Mouse (Mus musculus) adrenal gland, postnatal 0 days (tissue): Measurements from ENCODE around the gene Zdhhc16. TPM values are rescaled to one million over a fixed set of nuclear protein-coding genes. Genes with fewer than 3 reads are reported as not detected.

Experiments
- polyA plus RNA-seq: library from polyadenylated mRNA; unstranded; fragments of >200 nt; fragmentation: Nextera tagmentation; extraction: Ambion mirVana; gene quantifications from 2 replicates; pipeline ENCODE4 v1.2.1, GENCODE M21; 2015

Gene Zdhhc16
- polyA plus RNA-seq = 46.1 and 53.9 TPM in 2 replicates

DNA sequence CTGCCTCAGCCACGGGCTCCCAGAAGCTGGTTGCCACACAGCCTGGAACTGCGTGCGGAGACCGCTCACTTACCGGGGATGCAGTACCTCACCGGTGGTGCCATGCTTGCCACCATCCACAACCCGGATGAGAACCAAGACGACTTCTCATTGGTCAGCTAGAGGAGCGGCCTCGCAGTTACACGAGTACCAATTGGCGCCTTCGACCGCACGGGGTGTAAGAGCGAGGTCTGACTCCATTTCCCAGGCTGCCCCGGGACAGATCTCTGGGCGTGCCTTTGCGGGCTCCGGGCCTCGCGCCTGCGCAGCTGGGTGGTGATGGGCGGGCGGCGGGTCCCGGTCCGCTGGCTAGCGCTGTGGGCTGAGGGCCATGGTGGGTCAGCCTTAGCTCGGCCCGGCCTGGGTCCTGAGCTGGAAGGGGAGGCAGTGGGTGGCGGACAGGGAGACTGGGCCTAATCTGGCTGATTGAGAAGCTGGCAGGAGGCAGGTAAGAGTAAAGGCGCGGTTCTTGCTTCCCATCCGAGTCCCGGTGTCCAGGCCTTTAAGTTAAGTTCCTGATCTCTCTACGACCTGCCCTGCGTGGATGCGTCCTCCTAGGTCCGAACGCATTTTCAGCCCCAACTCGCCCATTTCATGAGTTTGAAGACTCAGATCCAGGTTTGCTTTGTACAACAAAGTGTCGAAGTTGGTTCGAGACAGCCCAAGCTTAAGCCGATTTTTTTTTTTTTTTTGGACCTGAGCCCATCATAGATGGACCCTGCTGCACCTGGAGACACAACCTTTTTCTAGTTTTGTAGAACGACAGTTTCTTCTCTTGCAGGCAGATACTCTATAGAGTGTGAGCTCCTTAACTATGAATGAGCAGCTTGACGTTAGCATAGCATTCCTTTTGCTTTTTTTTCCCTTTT lies at the start of gene Zdhhc16, which contains the start of gene Exosc1:
Zdhhc16 (plus strand) TSS at position 302 of the 908 bp plus-strand sequence.
Exosc1 (minus strand) TSS at position 245 of the 908 bp plus-strand sequence.

DNA sequence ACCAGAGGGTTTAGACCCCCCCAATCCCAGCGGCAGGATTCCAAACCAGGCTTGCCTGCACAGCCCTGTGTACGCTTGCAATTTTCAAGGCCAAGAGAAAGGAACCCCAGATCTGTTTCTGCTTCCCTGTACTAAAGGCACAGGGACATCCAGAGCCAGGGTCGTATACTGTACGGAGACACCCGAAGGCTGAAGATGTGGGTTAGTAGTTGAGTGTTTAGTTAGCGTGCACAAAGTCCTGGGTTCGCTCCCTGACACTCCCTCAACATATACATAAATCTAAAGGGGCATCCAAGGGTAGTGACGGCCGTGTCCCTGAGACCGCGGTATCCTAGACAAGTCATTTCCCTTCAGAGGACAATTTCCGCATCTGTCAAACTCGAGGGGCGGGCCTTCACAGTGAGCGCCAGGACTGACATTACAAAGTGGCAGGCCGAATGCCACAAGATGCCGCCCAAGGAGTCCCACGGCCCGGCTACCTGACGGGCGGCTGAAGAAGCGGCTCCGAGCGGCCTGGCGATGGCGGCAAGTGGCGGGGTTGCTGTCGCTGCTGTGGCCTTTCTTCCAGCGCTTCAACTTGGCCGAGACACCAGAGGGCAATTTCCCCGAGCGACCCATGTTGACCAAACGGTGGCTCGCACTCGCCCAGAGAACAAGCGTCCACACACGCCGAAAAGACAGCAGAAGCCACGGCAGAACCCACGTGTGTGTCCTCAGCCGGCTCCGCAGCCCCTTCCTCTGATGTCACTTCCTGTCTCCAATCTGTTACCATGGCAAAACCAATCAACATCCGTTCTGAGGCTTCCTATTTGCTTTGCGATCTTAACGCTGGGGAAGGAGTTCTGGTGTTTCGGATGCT lies 37.6 kb upstream of the Zdhhc16 start, which contains the start of gene Rrp12:
Rrp12 (minus strand) TSS at position 714 of the 859 bp plus-strand sequence.

DNA sequence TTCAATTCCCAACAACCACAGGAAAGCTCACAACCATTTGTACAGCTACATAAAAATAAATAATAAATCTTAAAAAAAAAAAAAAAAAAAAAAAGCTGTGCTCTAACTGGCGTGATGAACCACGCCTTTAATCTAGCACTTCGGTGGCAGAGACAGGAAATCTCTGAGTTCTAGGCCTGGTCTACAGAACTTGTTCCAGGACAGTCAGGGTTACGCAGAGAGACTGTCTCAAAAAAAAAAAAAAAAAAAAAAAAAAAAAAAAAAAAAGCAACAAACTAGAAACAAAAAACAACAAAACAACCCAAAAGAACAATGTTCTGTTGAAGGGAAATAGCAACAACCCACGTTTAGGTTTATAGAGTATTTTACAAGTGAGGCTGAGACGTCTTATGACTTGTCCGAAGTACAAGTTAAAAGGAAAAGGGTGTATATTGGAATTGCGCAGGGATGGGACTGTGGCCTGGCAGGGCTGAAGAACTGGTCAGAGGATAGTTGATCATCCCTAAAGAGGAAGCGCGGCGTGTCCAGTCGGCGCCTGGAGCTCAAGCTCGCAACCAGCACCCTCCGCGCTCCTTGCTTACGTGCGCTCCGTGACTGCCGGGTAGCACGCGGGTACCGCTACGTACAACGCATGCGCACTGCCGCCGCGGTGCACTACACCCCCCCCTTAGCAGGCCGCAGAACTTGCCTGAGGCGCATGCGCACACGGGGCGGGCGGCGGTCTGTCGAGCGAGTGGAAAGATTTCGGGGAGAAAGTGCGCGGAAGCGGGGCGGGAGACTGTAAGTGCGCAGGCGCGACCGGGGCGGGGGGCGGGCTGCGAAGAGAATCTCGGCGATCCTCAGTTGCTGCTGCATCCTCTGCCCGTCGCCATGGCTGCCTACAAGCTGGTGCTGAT lies 21.9 kb upstream of the Zdhhc16 start, which contains the start of gene Pgam1:
Pgam1 (plus strand) TSS at position 746 of the 896 bp plus-strand sequence.

DNA sequence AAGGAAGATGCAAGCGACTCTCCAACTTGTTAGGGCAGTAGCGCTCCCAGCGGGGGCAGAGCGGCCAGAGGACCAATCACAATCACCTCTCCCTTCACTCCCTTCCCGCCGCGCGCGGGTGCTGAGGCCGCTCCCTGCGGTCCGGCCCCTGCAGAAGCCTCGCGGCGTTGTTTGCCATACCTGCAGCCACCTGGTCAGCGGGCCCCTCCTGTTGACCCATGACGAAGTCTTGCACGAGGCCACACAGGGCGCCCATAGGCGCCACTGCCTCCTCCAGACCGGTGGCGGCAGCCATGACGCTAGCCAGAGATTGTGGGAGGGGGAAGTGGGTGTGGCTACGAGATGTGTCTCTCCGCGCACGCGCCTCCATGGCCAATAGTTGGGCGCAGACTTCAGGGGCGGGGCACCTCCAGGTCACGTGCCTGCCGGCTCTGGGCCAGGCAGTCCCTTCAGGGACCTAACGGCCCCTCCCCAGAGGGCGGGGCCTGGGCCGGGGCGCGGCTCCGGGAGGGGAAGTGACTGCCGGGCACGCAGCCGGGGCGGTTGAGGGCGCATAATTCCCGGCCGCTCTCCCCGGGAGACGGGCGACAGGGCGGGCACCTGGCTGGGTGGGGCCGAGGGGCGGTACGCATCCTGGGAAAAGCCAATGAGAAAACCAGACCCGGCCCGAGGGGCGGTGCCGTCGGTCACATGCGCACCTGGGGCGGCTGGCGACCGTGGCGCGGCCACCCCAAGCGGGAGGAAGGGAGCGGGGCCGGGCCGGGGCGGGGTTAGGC lies 47.7 kb downstream of the Zdhhc16 start, which contains the start of gene Mms19:
Mms19 (minus strand) TSS at position 339 of the 776 bp plus-strand sequence.

DNA sequence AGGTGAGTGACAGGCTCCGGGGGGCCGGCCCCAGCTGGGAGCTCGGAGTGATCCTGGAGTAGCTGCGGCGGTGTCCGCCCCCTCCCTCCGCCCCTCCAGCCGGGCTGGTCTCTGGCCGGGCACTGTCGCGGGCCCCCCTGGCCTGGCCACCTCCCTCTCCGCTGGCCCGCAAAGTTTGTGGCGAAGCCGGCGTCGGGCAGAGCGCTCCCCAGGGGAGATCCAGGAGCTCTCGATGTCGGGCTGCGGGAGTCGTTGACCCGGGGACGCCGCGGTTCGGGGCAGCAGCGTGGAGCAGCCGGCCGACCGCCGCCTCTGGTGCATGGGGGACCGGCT lies 48.3 kb downstream of the Zdhhc16 start, which contains the start of gene Ubtd1:
Ubtd1 (plus strand) TSS at position 169 of the 333 bp plus-strand sequence.

Other genes starting within 250 kb of the Zdhhc16 start
- gene Slit1, start 189.8 kb upstream of the Zdhhc16 start, polyA plus RNA-seq = 1.2 and 2.8 TPM in 2 replicates
- gene Arhgap19, start 131.4 kb upstream of the Zdhhc16 start, polyA plus RNA-seq = 5.1 and 5.2 TPM in 2 replicates
- gene Frat1, start 103.5 kb upstream of the Zdhhc16 start, polyA plus RNA-seq = 9.0 and 10.0 TPM in 2 replicates
- gene Frat2, start 85.3 kb upstream of the Zdhhc16 start, polyA plus RNA-seq = 5.9 and 6.0 TPM in 2 replicates
- gene Rrp12, start 37.3 kb upstream of the Zdhhc16 start, polyA plus RNA-seq = 3.3 and 4.6 TPM in 2 replicates
- 286 and 565 TPM in 2 replicates for gene Pgam1, start 21.6 kb upstream of the Zdhhc16 start, polyA plus RNA-seq
- gene Exosc1, start 57 bp upstream of the Zdhhc16 start, polyA plus RNA-seq = 50.7 and 62.0 TPM in 2 replicates
- 12.8 and 17.8 TPM in 2 replicates for gene Mms19, start 47.7 kb downstream of the Zdhhc16 start, polyA plus RNA-seq
- 22.8 and 25.9 TPM in 2 replicates for gene Ubtd1, start 48.3 kb downstream of the Zdhhc16 start, polyA plus RNA-seq
- gene Ankrd2, start 102.5 kb downstream of the Zdhhc16 start, polyA plus RNA-seq = 0.87 and 1.7 TPM in 2 replicates
- gene Hoga1, start 112.1 kb downstream of the Zdhhc16 start, polyA plus RNA-seq = 6.6 and 8.9 TPM in 2 replicates
- not detected in 2 replicates for gene 4933411K16Rik, start 118.8 kb downstream of the Zdhhc16 start, polyA plus RNA-seq
- 17.2 and 27.5 TPM in 2 replicates for gene Morn4, start 152.9 kb downstream of the Zdhhc16 start, polyA plus RNA-seq
- 23.9 and 33.0 TPM in 2 replicates for gene Pi4k2a, start 157.0 kb downstream of the Zdhhc16 start, polyA plus RNA-seq
- gene Avpi1, start 195.6 kb downstream of the Zdhhc16 start, polyA plus RNA-seq = 68.4 and 71.6 TPM in 2 replicates
- gene Marveld1, start 213.9 kb downstream of the Zdhhc16 start, polyA plus RNA-seq = 21.4 and 23.6 TPM in 2 replicates
- gene Zfyve27, start 230.5 kb downstream of the Zdhhc16 start, polyA plus RNA-seq = 16.1 and 28.9 TPM in 2 replicates